Mouse (Mus musculus): ENCODE results near the gene Celf5.

DNA sequence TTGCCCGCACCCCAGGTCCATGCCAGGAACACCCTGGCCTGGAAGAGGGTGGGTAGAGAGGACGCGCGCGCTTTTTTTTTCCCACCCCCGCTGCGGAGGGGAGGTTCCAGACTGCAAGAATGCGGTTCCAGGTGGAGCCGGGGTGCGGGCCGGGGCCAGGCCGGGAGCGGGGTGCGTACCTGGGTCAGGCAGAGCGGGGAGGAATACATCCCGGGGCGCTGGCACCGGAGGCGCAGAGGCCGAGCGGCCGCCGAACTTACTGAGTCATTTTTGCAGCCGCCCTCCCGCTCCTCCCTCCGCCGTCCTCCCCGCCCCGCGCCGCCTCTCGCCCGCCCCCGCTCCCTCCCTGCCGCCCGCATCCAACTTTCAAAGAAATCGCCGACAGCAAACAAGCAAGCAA, 55.6 kb downstream of the Celf5 start:
- 0 out of 2 replicates have a peak, but pooled peaks have one; percentile 32 for TF ChIP-seq POLR2A (IDR thresholded peaks at IDR 0.05; ENCODE audit: low read depth, low read length)
- no peak for TF ChIP-seq CTCF (IDR thresholded peaks at IDR 0.05; ENCODE audit: extremely low read depth, insufficient read length, insufficient replicate concordance, low read depth, low read length)

Measured in small intestine, adult 2 months (tissue).